Mouse (Mus musculus): ENCODE data around the gene Msrb2.

DNA sequence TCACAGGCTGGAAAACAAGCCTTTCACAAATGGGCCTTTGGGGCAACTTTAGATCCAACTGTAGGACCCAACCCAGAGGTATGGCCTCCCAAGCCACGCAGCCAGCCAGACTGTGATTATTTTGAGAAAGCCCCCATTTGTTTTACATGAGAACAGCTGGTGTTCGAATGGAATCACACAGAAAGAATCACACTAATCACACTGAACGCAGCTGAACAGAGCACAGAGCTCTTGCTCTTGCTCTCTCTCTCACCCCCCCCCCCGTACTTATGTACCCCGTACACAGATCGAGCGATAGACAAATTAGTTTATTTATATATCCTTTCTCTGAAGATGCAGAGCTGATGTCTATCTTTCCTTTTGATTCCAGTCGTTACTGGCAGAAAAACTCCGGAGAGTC is 48.8 kb upstream of the Msrb2 start:
- TF ChIP-seq EP300 (IDR thresholded peaks at IDR 0.05; ENCODE audit: low read depth), result no peak
- no peak for TF ChIP-seq CTCF (IDR thresholded peaks at IDR 0.05; ENCODE audit: low read depth)

All from liver, postnatal 0 days (tissue).